8 mouse cellular contexts compared by ENCODE assay signal in the genomic region with DNA sequence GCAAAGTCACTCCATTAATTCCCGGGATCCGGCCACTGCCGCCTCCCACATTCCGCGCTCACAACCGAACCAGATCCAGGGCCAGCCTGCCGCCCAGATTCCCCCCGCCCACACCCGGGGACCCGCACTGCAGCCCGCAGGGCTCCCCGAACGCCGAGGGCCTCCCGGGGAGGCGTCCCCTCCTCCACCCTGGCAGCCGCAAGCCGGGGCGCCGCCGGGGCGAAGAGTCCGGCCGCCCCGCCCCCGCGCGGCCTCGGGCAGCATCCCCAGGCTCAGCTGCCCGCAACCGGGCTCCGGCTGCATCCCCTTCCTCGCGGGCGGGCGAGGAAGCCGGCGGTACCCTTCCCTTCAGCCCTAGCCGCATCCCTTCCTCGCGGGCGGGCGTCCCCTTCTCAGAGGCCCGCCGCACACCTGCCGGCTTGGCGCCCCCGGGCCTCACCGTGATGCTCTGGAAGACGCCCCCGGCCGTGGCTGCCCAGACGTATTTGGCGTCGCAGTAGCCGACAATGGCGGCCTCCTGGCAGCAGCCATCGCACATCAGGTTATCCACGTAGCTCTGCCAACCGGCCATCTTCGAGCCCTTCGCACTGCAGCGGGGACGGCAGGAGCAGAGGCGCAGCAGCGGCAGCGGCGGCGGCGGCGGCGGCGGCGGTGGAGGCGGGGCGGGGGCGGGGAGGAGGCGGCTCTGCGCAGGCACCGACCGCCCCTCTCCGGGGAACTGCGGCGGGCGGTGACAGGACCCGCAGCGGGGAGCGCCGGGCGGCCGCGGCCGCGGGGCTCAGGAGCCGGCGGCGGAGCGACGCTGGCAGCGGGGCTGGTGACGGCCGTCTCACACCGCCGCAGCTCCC. TPM values are rescaled to one million over a fixed set of nuclear protein-coding genes. Genes with fewer than 3 reads are reported as not detected.
A peak's percentile ranks its signal among the peaks of the same experiment; 100 is the strongest.
DNase-seq lines count a peak whose midpoint lies in the region; ATAC-seq and TF ChIP-seq lines count a peak whose summit lies in the region.

No protein-coding gene starts in this region.

- ATAC-seq in intestine, embryonic 15.5 days = peak; percentile 93
- peak; percentile 88 for ATAC-seq in midbrain, embryonic 11.5 days (ENCODE audit: low FRiP score)
- ATAC-seq in erythroid progenitor cell, adult 5-6 weeks (replicated peaks; ENCODE audit: low FRiP score, poor library complexity, severe bottlenecking) = no peak

- peak overlapping the region; percentile 72 for H3K9ac ChIP-seq in intestine, embryonic 15.5 days
- peak overlapping the region; percentile 84 for H3K9ac ChIP-seq in midbrain, embryonic 11.5 days (ENCODE audit: low read length)

- H3K27ac ChIP-seq in intestine, embryonic 15.5 days = peak overlapping the region; percentile 92
- H3K27ac ChIP-seq in midbrain, embryonic 11.5 days (ENCODE audit: low read depth, low read length) = peak overlapping the region; percentile 94
- no peak overlapping the region for H3K27ac ChIP-seq in small intestine, adult 2 months (ENCODE audit: insufficient read depth, low read depth, low read length)

- under 1% methylated on average over 97 of the region's 104 CpGs for WGBS in intestine, embryonic 15.5 days
- WGBS in midbrain, embryonic 11.5 days = under 1% methylated on average over 75 of the region's 104 CpGs
- WGBS in small intestine, adult 2 months = 1% methylated on average over 95 of the region's 104 CpGs

- TF ChIP-seq CTCF in small intestine, adult 2 months (IDR thresholded peaks at IDR 0.05; ENCODE audit: extremely low read depth, insufficient read length, insufficient replicate concordance, low read depth, low read length) = no peak

- no peaks in the 10 kb centered on the region for H3K4me1 ChIP-seq in intestine, embryonic 15.5 days (replicated peaks)
- H3K4me1 ChIP-seq in midbrain, embryonic 11.5 days (ENCODE audit: control insufficient read depth, insufficient read depth, low read length) = peaks cover 11% of the 10 kb centered on the region
- peaks cover 2% of the 10 kb centered on the region for H3K4me1 ChIP-seq in small intestine, adult 2 months (ENCODE audit: control insufficient read depth, insufficient read depth, insufficient read length, low read length)

- intact Hi-C loops in gastrocnemius, postnatal 36 days (cut with DNase I) = loop anchor here (2.0 kb wide), 2 partner anchors 104 to 130 kb away; no protein-coding TSS in a partner anchor
- intact Hi-C loops in left cerebral cortex, postnatal 4 days (cut with DNase I) = loop anchor here (5.0 kb wide), 1 partner anchor 275 kb away; no protein-coding TSS in a partner anchor

- DNase-seq in ZHBTc4 (ENCODE audit: low read depth, low spot score) = peak; percentile 79
- DNase-seq in cerebellum, postnatal 4 days (ENCODE audit: low spot score in 2 of 2) = peak; percentile 46 to 52
- peak; percentile 36 to 57 for DNase-seq in gastrocnemius, postnatal 36 days
- DNase-seq in left cerebral cortex, postnatal 4 days = peak; percentile 74
- DNase-seq in midbrain, embryonic 11.5 days (ENCODE audit: low spot score, missing footprints) = peak; percentile 98

- peaks cover 2% of the 10 kb centered on the region; the same call in 1 of the 2 replicates for H3K36me3 ChIP-seq in intestine, embryonic 15.5 days
- H3K36me3 ChIP-seq in midbrain, embryonic 11.5 days (ENCODE audit: control insufficient read depth, insufficient read depth, low read length) = peaks cover 15% of the 10 kb centered on the region
- no peaks in the 10 kb centered on the region for H3K36me3 ChIP-seq in small intestine, adult 2 months (ENCODE audit: control insufficient read depth, insufficient read depth, low read length)

- H3K9me3 ChIP-seq in intestine, embryonic 15.5 days = no peaks in the 10 kb centered on the region
- H3K9me3 ChIP-seq in midbrain, embryonic 11.5 days (ENCODE audit: control insufficient read depth, low read length) = no peaks in the 10 kb centered on the region

- no peak for TF ChIP-seq POLR2A in small intestine, adult 2 months (IDR thresholded peaks at IDR 0.05; ENCODE audit: low read depth, low read length)

- no peaks in the 10 kb centered on the region for H3K27me3 ChIP-seq in intestine, embryonic 15.5 days (replicated peaks)
- no peaks in the 10 kb centered on the region for H3K27me3 ChIP-seq in midbrain, embryonic 11.5 days (ENCODE audit: control insufficient read depth, insufficient read depth, low read length)
- 0 out of 2 replicates have a peak, but pooled peaks cover 6% of the 10 kb centered on the region for H3K27me3 ChIP-seq in small intestine, adult 2 months (ENCODE audit: control insufficient read depth, insufficient read depth, low read length)

- H3K4me2 ChIP-seq in intestine, embryonic 15.5 days (replicated peaks) = peak overlapping the region; percentile 91
- H3K4me2 ChIP-seq in midbrain, embryonic 11.5 days = peak overlapping the region; percentile 43

- H3K4me3 ChIP-seq in intestine, embryonic 15.5 days (replicated peaks) = peak overlapping the region; percentile 92
- H3K4me3 ChIP-seq in midbrain, embryonic 11.5 days (ENCODE audit: low read depth, low read length) = peak overlapping the region; percentile 79
- peak overlapping the region; percentile 98 for H3K4me3 ChIP-seq in small intestine, adult 2 months (ENCODE audit: low read depth, low read length)

RNA-seq across cellular contexts. Expression of gene Pfn2, which starts 0.7 kb away (rescaled TPM):
- 100 to 1,000 TPM; 137 to 161 TPM for total RNA-seq in gastrocnemius, postnatal 36 days (2021)
- 75.2 and 85.1 TPM in 2 replicates for polyA plus RNA-seq in intestine, embryonic 15.5 days (2015; fragmentation: Nextera tagmentation; extraction: Ambion mirVana)
- 100 to 1,000 TPM; 477 to 480 TPM for total RNA-seq in left cerebral cortex, postnatal 4 days (2021)
- polyA plus RNA-seq in midbrain, embryonic 11.5 days (2014; fragmentation: Nextera tagmentation; extraction: Ambion mirVana) = 305 and 315 TPM in 2 replicates
- polyA plus RNA-seq in small intestine, adult 2 months (2012; rRNA removed) = 0.33 and 0.95 TPM in 2 replicates
- total RNA-seq in erythroid progenitor cell, adult 5-6 weeks (2015; ENCODE audit: low replicate concordance) = 1.1 TPM in 1 of 2 replicates, not detected in the other
- total RNA-seq in erythroid progenitor cell, adult 5-6 weeks (2017; ENCODE audit: low replicate concordance) = not detected in 2 replicates

Comparison
In these comparisons a context has a peak if more than half of its experiments do, and no peak if none do; other contexts are left out.
1. DNase-seq: peak in every context shown above with its lines; median percentile 98 in midbrain, embryonic 11.5 days; 79 in ZHBTc4; 74 in left cerebral cortex, postnatal 4 days; 49 in cerebellum, postnatal 4 days; 46 in gastrocnemius, postnatal 36 days.
2. RNA of gene Pfn2, which starts 0.7 kb away (total RNA-seq): 477 to 480 TPM in left cerebral cortex, postnatal 4 days and 137 to 161 TPM in gastrocnemius, postnatal 36 days; 1.1 TPM in erythroid progenitor cell, adult 5-6 weeks; every median in the first group is over 10 times any median in the second.
3. Peak in every context shown above with its lines, with median percentiles within 50 percentile points of each other: H3K4me3 ChIP-seq.